Mouse (Mus musculus): ENCODE measurements around the gene Foxk2.

- TF ChIP-seq POLR2A (IDR thresholded peaks at IDR 0.05; ENCODE audit: insufficient read length, low read depth) = no peak
- TF ChIP-seq TCF12 (IDR thresholded peaks at IDR 0.05; ENCODE audit: insufficient read depth, poor library complexity, severe bottlenecking) = no peak
- TF ChIP-seq MYOD1 (IDR thresholded peaks at IDR 0.05; ENCODE audit: control insufficient read depth in 1 of 3, insufficient read length in 2 of 3, low read depth in 2 of 3) = no peak
- no peak for TF ChIP-seq MYOG (IDR thresholded peaks at IDR 0.05; ENCODE audit: control insufficient read depth in 1 of 3, insufficient read depth in 1 of 3, insufficient read length in 2 of 3, low read depth in 2 of 3)
- no peak for TF ChIP-seq MAX (IDR thresholded peaks at IDR 0.05; ENCODE audit: low read depth)
- TF ChIP-seq USF1 (IDR thresholded peaks at IDR 0.05; ENCODE audit: low read depth) = no peak
- TF ChIP-seq TCF3 (IDR thresholded peaks at IDR 0.05; ENCODE audit: insufficient read length, low read depth) = no peak
- no peak for TF ChIP-seq SRF (IDR thresholded peaks at IDR 0.05; ENCODE audit: control insufficient read depth, insufficient read length, low read depth)
- TF ChIP-seq CEBPB (IDR thresholded peaks at IDR 0.05; ENCODE audit: insufficient read depth, poor library complexity, severe bottlenecking) = no peak
These were observed 71.9 kb downstream of the Foxk2 start for GRCm38 (mm10) chr11:121331641-121332040.
